Mouse (Mus musculus) stomach, postnatal 0 days (tissue): ENCODE results near the gene Zdhhc13. TPM values are rescaled to one million over a fixed set of nuclear protein-coding genes. Genes with fewer than 3 reads are reported as not detected.

Source experiments
- ATAC-seq: fragments of 200-750 bp; cut with Nextera tagmentation; 2 replicates; pipeline ENCODE4 v1.8.0; 2017; ENCODE audit not compliant: low FRiP score, low TSS enrichment
- DNase-seq: peaks from one replicate; pipeline ENCODE4 v3.0.0-alpha.2; 2016; ENCODE audit warnings: low spot score
- H3K27ac ChIP-seq: fragments of 300-500 bp; sonication (generic); replicated peaks from 2 replicates; pipeline ENCODE4 v1.5.1; 2014; ENCODE audit warnings: mild to moderate bottlenecking, control low read depth
- H3K27me3 ChIP-seq: fragments of 300-500 bp; sonication (generic); 2 replicates; pipeline ENCODE4 v1.6.1; 2014; ENCODE audit warnings: low read length; ENCODE audit not compliant: control insufficient read depth, insufficient read depth
- H3K36me3 ChIP-seq: fragments of 300-500 bp; sonication (generic); 2 replicates; pipeline ENCODE4 v1.6.1; 2014; ENCODE audit warnings: low read length, mixed read lengths; ENCODE audit not compliant: control insufficient read depth, insufficient read depth
- H3K4me1 ChIP-seq: fragments of 300-500 bp; sonication (generic); replicated peaks from 2 replicates; pipeline ENCODE4 v1.6.1; 2014; ENCODE audit warnings: antibody characterized with exemption; ENCODE audit not compliant: control insufficient read depth, insufficient read depth
- H3K4me2 ChIP-seq: fragments of 300-500 bp; sonication (generic); replicated peaks from 2 replicates; pipeline ENCODE4 v1.6.1; 2014; ENCODE audit warnings: low read depth, mild to moderate bottlenecking, control low read depth, moderate library complexity
- H3K4me3 ChIP-seq: fragments of 300-500 bp; sonication (generic); 2 replicates; pipeline ENCODE4 v1.5.1; 2014; ENCODE audit warnings: low read depth, low read length, control low read depth
- H3K9ac ChIP-seq: fragments of 300-500 bp; sonication (generic); 2 replicates; pipeline ENCODE4 v1.6.1; 2014; ENCODE audit warnings: mild to moderate bottlenecking, low read length, control low read depth, mixed read lengths
- H3K9me3 ChIP-seq: fragments of 300-500 bp; sonication (generic); 2 replicates; pipeline ENCODE4 v1.6.1; 2016; ENCODE audit warnings: low read length; ENCODE audit not compliant: control insufficient read depth
- CTCF ChIP-seq: IDR thresholded peaks from 2 replicates; pipeline ENCODE4 v1.5.1; 2016; ENCODE audit warnings: antibody characterized with exemption, low read depth, mild to moderate bottlenecking, moderate library complexity
- EP300 ChIP-seq: optimal IDR thresholded peaks from 2 replicates; pipeline ENCODE3; 2016; ENCODE audit warnings: antibody characterized with exemption
- WGBS: fragments of 180-500 bp; shearing (Covaris S2); extraction: QIAGEN DNeasy Blood & Tissue Kit; methylation state at CpG from one replicate; pipeline ENCODE4 v1.1.7; 2014; 5-methylcytosine and 5-hydroxymethylcytosine counted together
- polyA plus RNA-seq: library from polyadenylated mRNA; unstranded; fragments of >200 nt; fragmentation: Nextera tagmentation; extraction: Ambion mirVana; gene quantifications from 2 replicates; pipeline ENCODE4 v1.2.1, GENCODE M21; 2015

Zdhhc13 gene
- polyA plus RNA-seq, 1 experiment from 2014 or later, result 34.0 TPM

DNA sequence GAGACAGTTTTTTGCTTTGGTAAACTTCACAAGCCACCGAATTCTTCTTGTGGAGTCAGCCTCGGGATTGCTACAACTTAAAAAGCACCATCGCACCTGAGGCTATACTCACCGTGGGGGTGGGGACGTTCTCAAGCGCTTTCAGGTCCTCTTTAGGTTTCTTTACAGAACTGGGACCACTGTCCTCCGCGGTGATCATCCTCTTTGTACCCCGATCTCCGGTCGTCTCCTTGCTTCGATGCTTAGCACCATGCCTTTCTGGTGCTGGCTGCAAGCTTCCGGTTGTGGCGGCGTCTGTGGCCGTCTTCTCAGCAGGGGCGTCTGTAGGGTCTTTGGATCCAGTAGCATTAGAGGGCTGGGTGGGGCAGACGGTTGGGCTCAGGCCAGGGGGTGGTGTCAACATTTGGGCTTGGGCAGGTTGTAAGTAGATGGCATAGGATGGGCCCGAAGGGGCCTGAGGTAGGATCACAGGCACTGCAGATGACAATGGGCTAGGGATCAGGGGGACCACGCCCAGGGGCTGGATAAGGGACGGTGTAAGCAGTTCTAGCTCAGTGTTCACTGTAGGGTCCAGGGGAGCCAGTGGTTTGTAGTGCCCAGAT is 81.9 kb downstream of the Zdhhc13 start:
- no peaks in the 10 kb centered on the region for H3K4me1 ChIP-seq
- no peak overlapping the region for H3K4me2 ChIP-seq
- no peak overlapping the region for H3K27ac ChIP-seq
- H3K4me3 ChIP-seq, result no peak overlapping the region
- H3K36me3 ChIP-seq, result peaks cover 23% of the 10 kb centered on the region
- DNase-seq (no peak), ATAC-seq (no peak)
- TF ChIP-seq EP300 (no peak), CTCF (no peak)
- no peaks in the 10 kb centered on the region for H3K9me3 ChIP-seq
- WGBS, result 94% methylated on average over 21 of the region's 21 CpGs
- H3K9ac ChIP-seq, result no peak overlapping the region
- no peaks in the 10 kb centered on the region for H3K27me3 ChIP-seq

DNA sequence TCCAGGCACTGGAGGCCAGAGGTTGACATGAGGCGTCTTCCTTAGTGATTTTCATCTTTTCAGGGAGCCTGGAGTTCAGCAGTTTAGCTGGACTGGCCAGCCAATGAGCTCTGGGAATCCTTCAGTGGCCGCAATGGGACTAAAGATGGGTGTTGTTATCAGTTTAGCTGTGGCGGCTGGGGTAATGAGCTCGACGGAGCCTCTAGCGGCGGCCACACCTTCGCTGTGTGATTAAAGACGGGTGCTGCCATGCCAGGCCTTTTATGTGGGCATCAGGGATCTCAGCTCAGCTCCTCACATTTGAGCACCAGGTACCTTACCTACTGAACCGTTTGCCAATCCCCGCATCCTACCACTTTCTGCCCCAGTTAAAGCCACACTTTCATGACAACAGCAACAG is 82.5 kb downstream of the Zdhhc13 start:
- Histone ChIP-seq H3K4me2 (no peak overlapping the region), H3K27me3 (no peaks in the 10 kb centered on the region), H3K4me1 (no peaks in the 10 kb centered on the region), H3K9ac (no peak overlapping the region), H3K36me3 (peaks cover 25% of the 10 kb centered on the region), H3K4me3 (no peak overlapping the region), H3K27ac (no peak overlapping the region), H3K9me3 (no peaks in the 10 kb centered on the region)
- TF ChIP-seq CTCF, result no peak
- TF ChIP-seq EP300, result no peak
- ATAC-seq (no peak), DNase-seq (no peak)
- 87% methylated on average over 11 of the region's 11 CpGs for WGBS

DNA sequence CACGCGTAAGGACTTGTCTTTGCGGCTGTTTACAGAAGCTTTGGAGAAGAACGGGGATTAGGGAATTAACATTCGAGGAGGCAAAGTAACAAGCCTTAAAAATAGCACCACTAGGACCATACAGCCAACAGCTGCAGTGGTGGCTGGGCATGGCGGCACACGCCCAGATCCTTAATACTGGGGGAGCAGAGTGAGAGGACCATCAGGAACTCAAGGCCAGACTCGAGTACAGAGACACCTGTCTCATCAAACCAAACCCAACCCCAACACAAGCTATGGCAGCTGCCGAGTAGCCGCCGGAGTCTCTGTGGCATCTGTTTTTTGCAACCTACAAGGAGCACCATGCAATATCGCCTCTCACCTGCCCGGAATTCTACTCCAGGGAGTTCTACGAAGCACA is 86.3 kb downstream of the Zdhhc13 start:
- Histone ChIP-seq H3K4me2 (no peak overlapping the region), H3K36me3 (peaks cover 18% of the 10 kb centered on the region), H3K4me3 (no peak overlapping the region), H3K9ac (no peak overlapping the region), H3K27ac (no peak overlapping the region), H3K4me1 (no peaks in the 10 kb centered on the region), H3K9me3 (no peaks in the 10 kb centered on the region), H3K27me3 (no peaks in the 10 kb centered on the region)
- ATAC-seq (no peak), DNase-seq (no peak)
- no peak for TF ChIP-seq CTCF
- TF ChIP-seq EP300, result no peak
- WGBS, result 86% methylated on average over 14 of the region's 14 CpGs

DNA sequence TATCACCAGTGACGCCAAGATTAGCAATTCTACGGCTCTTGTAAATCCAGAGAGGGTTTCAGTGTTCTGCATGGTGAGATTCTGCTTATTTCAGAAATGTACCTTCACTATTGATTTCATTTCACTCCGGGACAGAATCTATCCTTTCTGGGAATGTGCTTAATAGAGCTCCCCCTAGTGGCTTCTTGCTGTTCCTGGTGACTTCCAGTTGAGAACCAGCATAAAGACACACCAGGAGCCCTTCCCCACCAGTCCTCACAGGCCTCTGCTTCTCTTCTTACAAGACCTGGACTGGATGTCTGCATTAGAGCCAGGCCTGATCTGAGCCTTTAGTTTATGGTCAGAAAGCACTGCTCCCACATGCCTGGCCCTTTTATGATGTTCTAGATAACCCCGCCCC is 87.7 kb downstream of the Zdhhc13 start:
- Histone ChIP-seq H3K27ac (no peak overlapping the region), H3K9me3 (no peaks in the 10 kb centered on the region), H3K9ac (no peak overlapping the region), H3K4me3 (no peak overlapping the region), H3K27me3 (no peaks in the 10 kb centered on the region), H3K36me3 (peaks cover 12% of the 10 kb centered on the region), H3K4me1 (no peaks in the 10 kb centered on the region), H3K4me2 (no peak overlapping the region)
- ATAC-seq (no peak), DNase-seq (peak; percentile 48)
- 68% methylated on average over 4 of the region's 4 CpGs for WGBS
- TF ChIP-seq CTCF (peak; percentile 84), EP300 (no peak)

Other genes with a start within 250 kb of the Zdhhc13 start
- 0.13 and 0.33 TPM in 2 replicates for gene Mrgprb2, start 230.9 kb upstream of the Zdhhc13 start, polyA plus RNA-seq
- gene Mrgprb3, start 145.2 kb upstream of the Zdhhc13 start, polyA plus RNA-seq, result not detected in 2 replicates
- 0.22 and 0.73 TPM in 2 replicates for gene Csrp3, start 59.0 kb downstream of the Zdhhc13 start, polyA plus RNA-seq
- 4.5 and 5.0 TPM in 2 replicates for gene E2f8, start 92.6 kb downstream of the Zdhhc13 start, polyA plus RNA-seq
- 6.0 TPM in 2 replicates for gene Nav2, start 119.7 kb downstream of the Zdhhc13 start, polyA plus RNA-seq